Mouse (Mus musculus): ENCODE results near the gene C1s1.
"Not testable (repeated sequence)": the region's sequence is repeated elsewhere in the genome, so short reads cannot be mapped to it uniquely, and the experiment has no call there.

The C1s1 gene

GRCm38 (mm10) chr6:124512355-124512836 lies 29.8 kb downstream of the C1s1 start, which contains the start of gene C1ra:
TSS of gene C1ra (plus strand) at chr6:124512405.
- peak; percentile 24 for DNase-seq (ENCODE audit: low read depth, low spot score)

DNA sequence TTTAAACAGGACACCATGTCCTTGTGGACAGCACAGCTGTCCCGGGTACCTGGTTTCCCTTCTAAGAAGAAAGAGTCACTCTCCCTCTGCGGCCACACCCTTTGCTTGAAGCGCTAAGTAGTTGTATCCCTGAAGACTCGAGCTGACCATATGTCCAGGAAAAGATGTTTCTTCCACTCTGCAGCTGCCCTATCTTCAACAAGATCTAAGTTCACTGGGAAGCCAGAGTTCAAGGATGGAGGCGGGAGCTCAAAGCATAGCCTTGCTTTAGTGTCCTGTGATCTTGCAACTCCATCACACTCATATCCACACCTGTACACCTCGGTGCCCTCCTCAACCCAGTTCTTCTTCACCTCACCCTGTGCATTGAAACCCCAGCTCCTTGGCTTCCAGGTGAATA lies 30.2 kb downstream of the C1s1 start:
- no peak for DNase-seq (ENCODE audit: low read depth, low spot score)

DNA sequence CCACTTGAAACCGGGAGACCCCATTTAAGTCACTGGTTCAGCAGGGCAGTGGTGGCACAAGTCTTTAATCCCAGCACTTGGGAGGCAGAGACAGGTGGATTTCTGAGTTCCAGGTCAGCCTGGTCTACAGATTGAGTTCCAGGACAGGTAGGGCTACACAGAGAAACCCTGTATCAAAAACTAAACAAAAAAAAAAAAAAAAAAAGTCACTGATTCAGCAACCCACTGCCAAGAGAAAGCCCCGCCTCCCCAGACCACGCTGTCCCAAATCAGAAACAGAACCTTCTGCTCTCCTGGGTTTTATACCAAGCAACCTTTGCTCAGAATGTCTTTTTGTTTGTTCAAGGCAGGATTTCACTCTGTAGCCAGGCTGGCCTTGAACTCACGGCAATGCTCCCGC lies 33.0 kb downstream of the C1s1 start:
- DNase-seq (ENCODE audit: low read depth, low spot score) = not testable (repeated sequence)

- no peak for DNase-seq (ENCODE audit: low read depth, low spot score)
These were observed 33.9 kb downstream of the C1s1 start for GRCm38 (mm10) chr6:124508292-124508691.

- no peak for DNase-seq (ENCODE audit: low read depth, low spot score)
These were observed 35.2 kb downstream of the C1s1 start for GRCm38 (mm10) chr6:124506991-124507390.

DNA sequence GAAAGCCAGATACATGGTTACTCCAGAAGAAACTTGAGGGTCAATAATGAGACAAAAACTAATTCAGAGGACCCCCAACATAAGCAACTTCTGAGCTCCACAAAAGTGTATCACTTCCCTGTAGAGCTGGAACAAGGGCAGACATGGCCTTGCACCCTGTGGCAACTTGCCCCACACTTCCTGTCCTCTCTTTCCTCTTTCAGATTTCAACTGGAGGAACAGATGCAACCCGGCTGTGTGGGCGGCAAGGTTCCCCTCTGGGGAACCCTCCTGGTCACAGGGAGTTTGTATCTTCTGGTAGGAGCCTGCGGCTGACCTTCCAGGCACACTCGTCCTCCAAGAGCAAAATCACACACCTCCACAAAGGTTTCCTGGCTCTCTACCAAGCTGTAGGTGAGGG lies 37.1 kb downstream of the C1s1 start:
- no peak for DNase-seq (ENCODE audit: low read depth, low spot score)

GRCm38 (mm10) chr6:124502021-124502420 lies 40.1 kb downstream of the C1s1 start:
- no peak for DNase-seq (ENCODE audit: low read depth, low spot score)

- DNase-seq (ENCODE audit: low read depth, low spot score) = no peak
These were observed 40.7 kb downstream of the C1s1 start for GRCm38 (mm10) chr6:124501473-124501872.

GRCm38 (mm10) chr6:124499914-124500566 lies 42.1 kb downstream of the C1s1 start:
- DNase-seq (ENCODE audit: low read depth, low spot score) = no peak

DNA sequence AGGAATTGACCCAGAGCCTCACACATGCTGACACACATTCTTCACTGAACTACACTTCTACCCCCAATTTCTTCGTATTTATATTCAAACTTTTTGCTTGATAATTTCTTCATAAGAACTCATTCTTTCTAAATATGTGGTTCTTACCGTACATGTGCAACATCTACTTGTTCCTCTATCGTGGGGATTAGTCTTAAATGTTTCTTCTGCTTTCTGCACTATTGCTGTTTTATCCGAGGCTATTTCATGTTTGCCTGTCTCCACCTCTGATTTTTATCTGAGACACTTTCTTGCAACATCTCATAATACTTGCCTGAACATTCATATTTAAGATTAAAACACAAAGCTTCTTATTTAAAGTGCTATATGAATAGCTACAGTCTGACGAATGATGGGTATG lies 46.1 kb downstream of the C1s1 start:
- no peak for DNase-seq (ENCODE audit: low read depth, low spot score)

- DNase-seq (ENCODE audit: low read depth, low spot score) = no peak
These were observed 48.3 kb downstream of the C1s1 start for GRCm38 (mm10) chr6:124493886-124494285.

GRCm38 (mm10) chr6:124492842-124493561 lies 49.2 kb downstream of the C1s1 start, which contains the start of gene C1rl:
TSS of gene C1rl (plus strand) at chr6:124493113.
- DNase-seq (ENCODE audit: low read depth, low spot score) = peak; percentile 68

DNA sequence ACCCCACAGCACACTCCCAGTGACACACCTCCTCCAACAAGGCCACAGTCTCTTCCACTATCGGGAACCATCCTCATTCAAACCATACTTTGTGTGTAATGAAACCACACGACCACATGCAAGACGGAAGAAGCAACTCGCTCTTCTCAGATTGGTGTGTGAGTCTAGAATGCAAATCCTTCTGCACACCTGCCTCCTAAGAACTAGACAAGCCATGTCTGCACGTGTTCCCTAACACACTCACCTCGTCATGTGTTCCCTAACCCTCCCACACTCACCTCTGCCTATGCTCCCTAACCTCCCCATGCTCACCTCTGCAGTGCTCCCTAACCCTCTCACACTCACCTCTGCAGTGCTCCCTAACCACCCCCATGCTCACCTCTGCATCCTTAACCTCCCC lies 50.7 kb downstream of the C1s1 start:
- no peak for DNase-seq (ENCODE audit: low read depth, low spot score)

GRCm38 (mm10) chr6:124488952-124489351 lies 53.2 kb downstream of the C1s1 start:
- no peak for DNase-seq (ENCODE audit: low read depth, low spot score)

- no peak for DNase-seq (ENCODE audit: low read depth, low spot score)
These were observed 54.6 kb downstream of the C1s1 start for GRCm38 (mm10) chr6:124487509-124487908.

GRCm38 (mm10) chr6:124485414-124486144 lies 56.6 kb downstream of the C1s1 start:
- no peak for DNase-seq (ENCODE audit: low read depth, low spot score)

DNA sequence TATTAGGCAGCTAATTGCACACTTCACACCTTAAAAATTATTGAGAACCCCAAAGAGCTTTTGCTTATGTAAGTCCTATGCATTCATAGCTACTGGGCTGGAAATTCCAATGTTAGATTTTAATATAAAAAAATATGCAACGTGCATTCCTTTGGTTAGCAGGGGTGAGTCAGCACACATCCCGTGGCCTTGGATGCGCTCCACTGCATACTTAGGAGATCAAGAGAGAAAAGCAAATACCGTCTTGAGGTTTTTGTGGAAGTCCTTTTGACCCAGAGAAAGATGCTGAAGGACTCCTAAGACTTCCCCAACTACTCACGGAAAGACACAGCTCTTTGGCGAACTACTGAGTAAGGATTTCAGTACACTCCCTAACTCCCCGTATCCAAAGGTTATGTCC lies 57.3 kb downstream of the C1s1 start:
- DNase-seq (ENCODE audit: low read depth, low spot score) = no peak

GRCm38 (mm10) chr6:124483831-124484230 lies 58.3 kb downstream of the C1s1 start:
- DNase-seq (ENCODE audit: low read depth, low spot score) = not testable (repeated sequence)

DNA sequence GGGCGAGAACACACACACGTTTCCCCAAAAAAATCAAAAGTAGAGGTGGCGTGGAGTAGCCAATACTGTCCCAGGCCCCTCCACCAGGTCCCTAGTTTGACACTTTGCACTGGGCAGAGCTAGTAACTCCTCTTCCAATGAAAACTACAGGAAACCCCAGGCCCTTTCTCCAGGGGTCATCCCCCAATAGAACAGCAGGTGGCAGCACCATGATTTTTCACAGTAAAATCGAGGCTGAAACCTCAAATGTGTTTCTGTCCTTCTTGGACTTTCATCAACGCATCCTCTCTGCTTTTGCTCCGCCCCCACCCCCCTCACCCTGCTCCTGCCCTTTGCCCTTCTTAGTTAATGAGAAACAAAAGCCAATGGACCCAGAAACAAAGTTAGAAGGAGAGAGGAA lies 60.6 kb downstream of the C1s1 start:
- no peak for DNase-seq (ENCODE audit: low read depth, low spot score)

All from embryo, embryonic 11.5 days (tissue).